Mouse (Mus musculus) liver, embryonic 15.5 days (tissue): ENCODE measurements around the gene Ecel1. TPM values are rescaled to one million over a fixed set of nuclear protein-coding genes. Genes with fewer than 3 reads are reported as not detected.

ENCODE experiments used
- ATAC-seq: fragments of 200-750 bp; cut with Nextera tagmentation; 2 replicates; pipeline ENCODE4 v1.8.0; 2017; ENCODE audit warnings: moderate number of reproducible peaks, mild to moderate bottlenecking, moderate library complexity; ENCODE audit not compliant: insufficient read depth
- H3K27ac ChIP-seq: fragments of 300-500 bp; sonication (generic); replicated peaks from 2 replicates; pipeline ENCODE4 v1.5.1; 2015; ENCODE audit warnings: mild to moderate bottlenecking, inconsistent platforms
- H3K27me3 ChIP-seq: fragments of 300-500 bp; sonication (generic); 2 replicates; pipeline ENCODE4 v1.6.1; 2015; ENCODE audit warnings: mild to moderate bottlenecking, inconsistent platforms
- H3K36me3 ChIP-seq: fragments of 300-500 bp; sonication (generic); replicated peaks from 2 replicates; pipeline ENCODE4 v1.6.1; 2015; ENCODE audit warnings: moderate library complexity, mild to moderate bottlenecking, inconsistent platforms
- H3K4me1 ChIP-seq: fragments of 300-500 bp; sonication (generic); replicated peaks from 2 replicates; pipeline ENCODE4 v1.6.1; 2015; ENCODE audit warnings: inconsistent platforms
- H3K4me2 ChIP-seq: fragments of 300-500 bp; sonication (generic); 2 replicates; pipeline ENCODE4 v1.6.1; 2015; ENCODE audit warnings: moderate library complexity, mild to moderate bottlenecking, inconsistent platforms
- H3K4me3 ChIP-seq: fragments of 300-500 bp; sonication (generic); replicated peaks from 2 replicates; pipeline ENCODE4 v1.5.1; 2015; ENCODE audit warnings: mild to moderate bottlenecking, inconsistent platforms
- H3K9ac ChIP-seq: fragments of 300-500 bp; sonication (generic); 2 replicates; pipeline ENCODE4 v1.6.1; 2015; ENCODE audit warnings: moderate library complexity, mild to moderate bottlenecking, inconsistent platforms
- H3K9me3 ChIP-seq: fragments of 300-500 bp; sonication (generic); replicated peaks from 2 replicates; pipeline ENCODE4 v1.6.1; 2016; ENCODE audit warnings: inconsistent platforms
- WGBS: fragments of 180-500 bp; shearing (Covaris S2); methylation state at CpG from one replicate; pipeline ENCODE4 v1.1.7; 2015; ENCODE audit warnings: mixed read lengths; ENCODE audit not compliant: insufficient replicate concordance; 5-methylcytosine and 5-hydroxymethylcytosine counted together
- polyA plus RNA-seq: library from polyadenylated mRNA; unstranded; fragments of >200 nt; fragmentation: Nextera tagmentation; extraction: Ambion mirVana; gene quantifications from 2 replicates; pipeline ENCODE4 v1.2.1, GENCODE M21; 2015

The Ecel1 gene
- polyA plus RNA-seq, 1 experiment from 2014 or later, result not detected

DNA sequence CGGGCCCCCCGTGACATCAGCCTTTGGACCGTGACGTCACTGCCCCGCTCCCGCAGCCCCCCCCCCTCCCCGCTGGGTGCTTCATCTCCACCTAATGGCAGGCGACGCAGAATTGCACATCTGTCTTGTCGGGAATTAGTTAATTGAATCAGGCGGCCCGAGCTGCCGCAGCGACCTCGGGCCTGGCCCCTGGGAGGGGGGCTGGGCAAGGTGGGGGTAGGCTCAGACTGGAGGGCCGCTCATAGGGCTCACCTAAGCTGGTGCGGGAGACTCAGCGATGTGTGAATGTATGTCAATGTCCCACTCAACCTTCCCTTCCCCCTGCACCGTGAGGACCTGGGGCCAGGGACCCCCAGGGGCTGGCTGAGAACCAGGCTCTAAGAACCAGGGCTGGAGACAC, 14.1 kb upstream of the Ecel1 start:
- Histone ChIP-seq H3K9me3 (no peaks in the 10 kb centered on the region), H3K36me3 (no peaks in the 10 kb centered on the region), H3K4me1 (peaks cover 4% of the 10 kb centered on the region; the same call in 1 of the 2 replicates), H3K4me3 (no peak overlapping the region), H3K27ac (no peak overlapping the region), H3K9ac (no peak overlapping the region), H3K4me2 (no peak overlapping the region), H3K27me3 (peaks cover 69% of the 10 kb centered on the region)
- ATAC-seq, result no peak
- 20% methylated on average over 19 of the region's 19 CpGs for WGBS

DNA sequence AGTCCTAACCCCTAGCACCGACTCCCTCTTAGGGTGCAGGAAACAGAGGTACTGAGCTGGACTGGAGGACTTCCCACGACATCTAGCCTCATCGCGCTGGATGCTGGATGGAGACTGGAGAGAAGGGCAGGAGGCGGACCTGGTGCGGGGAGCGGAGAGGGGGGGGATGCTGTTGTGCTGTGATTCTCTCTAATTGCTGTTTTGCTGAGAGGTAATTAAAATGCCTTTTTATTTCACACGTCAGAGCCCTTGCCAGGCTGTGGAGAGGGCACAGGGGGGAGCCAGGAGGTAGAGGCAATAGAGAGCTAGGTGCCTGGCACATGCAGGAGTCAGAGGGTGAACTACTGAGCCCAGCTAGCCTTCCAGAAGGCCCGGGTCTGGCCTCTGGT, 8.5 kb upstream of the Ecel1 start:
- no peaks in the 10 kb centered on the region for H3K9me3 ChIP-seq
- H3K27ac ChIP-seq, result no peak overlapping the region
- peaks cover 68% of the 10 kb centered on the region for H3K27me3 ChIP-seq
- H3K4me3 ChIP-seq, result no peak overlapping the region
- H3K36me3 ChIP-seq, result no peaks in the 10 kb centered on the region
- no peak overlapping the region for H3K4me2 ChIP-seq
- no peak for ATAC-seq
- H3K9ac ChIP-seq, result no peak overlapping the region
- 41% methylated on average over 9 of the region's 9 CpGs for WGBS
- no peaks in the 10 kb centered on the region for H3K4me1 ChIP-seq

DNA sequence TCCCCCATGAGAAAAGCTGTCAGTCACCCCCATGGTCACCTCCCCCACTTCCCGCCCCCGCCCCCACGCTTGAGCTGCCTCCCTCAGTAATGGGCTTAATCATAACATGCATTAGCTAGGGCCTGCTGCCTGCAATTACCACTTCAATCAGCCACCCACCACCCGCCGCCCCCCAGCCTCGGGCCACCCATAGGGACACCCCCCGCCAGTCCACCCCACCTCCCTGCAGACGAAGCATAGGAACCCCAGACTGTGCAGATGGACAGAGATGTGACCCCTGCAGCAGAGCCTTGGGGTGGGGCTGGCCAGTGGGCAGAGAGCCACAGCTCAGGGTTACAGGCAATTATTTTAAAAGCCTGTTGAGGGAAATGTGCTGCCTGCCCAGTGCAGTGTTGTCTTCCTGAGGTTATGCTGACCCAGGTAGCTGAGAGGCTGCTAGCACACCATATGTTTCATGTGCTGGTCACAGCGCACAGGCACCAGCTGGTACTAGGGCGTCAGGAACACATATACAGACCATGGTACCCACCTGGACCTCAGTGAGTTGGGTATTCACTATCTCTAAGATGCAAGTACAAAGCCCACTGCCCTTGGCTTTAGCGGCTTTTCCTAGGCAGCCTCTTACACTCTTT, 8.0 kb upstream of the Ecel1 start:
- Histone ChIP-seq H3K9me3 (no peaks in the 10 kb centered on the region), H3K4me3 (no peak overlapping the region), H3K36me3 (no peaks in the 10 kb centered on the region), H3K9ac (no peak overlapping the region), H3K4me1 (no peaks in the 10 kb centered on the region), H3K4me2 (no peak overlapping the region), H3K27me3 (peaks cover 63% of the 10 kb centered on the region), H3K27ac (no peak overlapping the region)
- ATAC-seq, result no peak
- WGBS, result 23% methylated on average over 11 of the region's 11 CpGs

DNA sequence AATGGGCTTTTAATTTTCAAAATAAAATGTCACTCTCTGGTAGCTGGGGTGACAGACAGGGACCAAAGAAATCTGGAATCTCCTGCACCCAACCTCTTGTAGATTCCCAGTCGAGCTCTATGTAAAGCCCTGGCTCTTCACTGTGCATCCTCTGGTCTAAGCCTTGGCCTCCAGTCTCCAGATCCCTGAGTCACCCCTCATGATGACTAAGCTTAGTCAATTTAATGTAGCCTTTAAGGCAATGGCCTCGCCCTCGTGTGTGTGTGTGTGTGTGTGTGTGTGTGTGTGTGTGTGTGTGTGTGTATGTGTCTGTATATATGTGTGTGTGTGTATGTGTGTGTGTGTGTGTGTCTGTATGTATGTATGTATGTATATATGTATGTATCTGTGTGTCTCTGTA, 3.1 kb upstream of the Ecel1 start:
- WGBS, result 44% methylated on average over 3 of the region's 3 CpGs
- ATAC-seq, result no peak
- Histone ChIP-seq H3K9me3 (no peaks in the 10 kb centered on the region), H3K27ac (no peak overlapping the region), H3K36me3 (no peaks in the 10 kb centered on the region), H3K4me3 (no peak overlapping the region), H3K4me1 (no peaks in the 10 kb centered on the region), H3K27me3 (peaks cover 74% of the 10 kb centered on the region), H3K9ac (no peak overlapping the region), H3K4me2 (no peak overlapping the region)

DNA sequence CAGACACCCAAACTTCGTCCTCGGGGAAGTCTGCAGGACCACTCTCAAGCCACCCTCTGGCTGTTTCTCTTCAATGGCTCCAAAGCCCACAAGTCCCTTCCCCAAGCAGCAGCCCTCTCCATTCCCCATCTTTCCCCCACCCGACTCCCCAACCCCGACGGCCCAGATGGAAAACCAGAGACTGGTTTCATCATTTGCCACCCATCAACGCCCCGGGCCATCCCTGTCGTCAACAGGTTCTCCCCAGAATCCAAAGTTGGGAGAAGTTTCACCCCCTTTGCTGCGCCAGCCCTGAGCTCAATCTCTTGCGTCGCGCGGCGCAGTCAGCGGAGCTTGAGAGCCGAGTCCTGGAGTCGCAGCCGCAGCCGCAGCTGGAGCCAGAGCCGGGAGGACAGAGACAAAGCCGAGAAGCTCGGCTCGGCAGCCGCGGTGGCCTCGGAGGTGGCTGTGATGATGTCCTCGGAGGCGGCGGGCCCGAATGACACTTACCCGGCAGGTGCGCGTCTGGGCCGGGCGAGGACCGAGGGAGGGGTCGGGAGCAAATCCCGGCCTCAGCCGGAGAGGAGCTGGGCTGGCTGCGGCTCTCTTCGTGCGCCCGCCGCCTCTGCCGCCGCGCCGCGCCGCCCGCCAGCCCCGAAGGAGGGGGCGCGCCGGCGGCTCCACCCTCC, 656 bp downstream of the Ecel1 start:
- Histone ChIP-seq H3K27me3 (peaks cover 87% of the 10 kb centered on the region), H3K4me1 (no peaks in the 10 kb centered on the region; the same call in 1 of the 2 replicates), H3K36me3 (no peaks in the 10 kb centered on the region), H3K27ac (no peak overlapping the region), H3K4me2 (no peak overlapping the region; the same call in 1 of the 2 replicates), H3K4me3 (no peak overlapping the region), H3K9me3 (no peaks in the 10 kb centered on the region), H3K9ac (no peak overlapping the region)
- 1% methylated on average over 56 of the region's 56 CpGs for WGBS
- no peak for ATAC-seq

DNA sequence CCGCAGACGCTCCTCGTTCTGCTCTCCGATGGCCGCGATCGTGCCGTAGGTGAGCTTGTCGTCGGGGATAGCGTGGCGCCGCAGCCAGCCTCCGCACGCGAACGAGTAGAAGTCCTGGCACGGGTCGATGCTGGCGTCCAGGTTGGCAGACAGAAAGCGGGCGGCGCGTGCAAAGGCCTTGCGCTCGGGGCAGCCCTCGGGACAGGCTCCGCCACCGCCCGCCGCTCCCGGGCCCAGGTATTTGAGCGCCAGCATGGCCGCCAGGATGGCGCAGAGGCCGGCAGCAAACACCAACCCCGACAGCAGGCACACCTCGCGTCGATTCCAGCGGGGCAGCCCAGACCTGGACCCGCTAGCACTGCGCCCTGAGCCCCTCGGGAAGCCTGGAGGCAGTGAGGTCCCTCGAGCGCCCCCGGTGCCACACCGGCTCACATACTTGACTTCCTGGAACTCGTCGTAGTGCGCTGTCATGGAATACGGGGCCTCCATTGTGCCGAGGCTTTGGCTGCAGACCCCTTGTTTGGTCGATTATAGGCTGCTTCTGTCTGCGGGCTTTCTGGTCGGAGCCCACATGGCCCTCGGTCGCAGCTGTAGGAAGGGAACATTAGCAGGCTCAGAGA, 1.7 kb downstream of the Ecel1 start:
- Histone ChIP-seq H3K4me3 (no peak overlapping the region), H3K27ac (no peak overlapping the region), H3K9ac (no peak overlapping the region), H3K27me3 (peaks cover 93% of the 10 kb centered on the region), H3K4me2 (peak overlapping the region; percentile 29), H3K4me1 (no peaks in the 10 kb centered on the region; the same call in 1 of the 2 replicates), H3K36me3 (no peaks in the 10 kb centered on the region), H3K9me3 (no peaks in the 10 kb centered on the region)
- WGBS, result 3% methylated on average over 58 of the region's 58 CpGs
- no peak for ATAC-seq

DNA sequence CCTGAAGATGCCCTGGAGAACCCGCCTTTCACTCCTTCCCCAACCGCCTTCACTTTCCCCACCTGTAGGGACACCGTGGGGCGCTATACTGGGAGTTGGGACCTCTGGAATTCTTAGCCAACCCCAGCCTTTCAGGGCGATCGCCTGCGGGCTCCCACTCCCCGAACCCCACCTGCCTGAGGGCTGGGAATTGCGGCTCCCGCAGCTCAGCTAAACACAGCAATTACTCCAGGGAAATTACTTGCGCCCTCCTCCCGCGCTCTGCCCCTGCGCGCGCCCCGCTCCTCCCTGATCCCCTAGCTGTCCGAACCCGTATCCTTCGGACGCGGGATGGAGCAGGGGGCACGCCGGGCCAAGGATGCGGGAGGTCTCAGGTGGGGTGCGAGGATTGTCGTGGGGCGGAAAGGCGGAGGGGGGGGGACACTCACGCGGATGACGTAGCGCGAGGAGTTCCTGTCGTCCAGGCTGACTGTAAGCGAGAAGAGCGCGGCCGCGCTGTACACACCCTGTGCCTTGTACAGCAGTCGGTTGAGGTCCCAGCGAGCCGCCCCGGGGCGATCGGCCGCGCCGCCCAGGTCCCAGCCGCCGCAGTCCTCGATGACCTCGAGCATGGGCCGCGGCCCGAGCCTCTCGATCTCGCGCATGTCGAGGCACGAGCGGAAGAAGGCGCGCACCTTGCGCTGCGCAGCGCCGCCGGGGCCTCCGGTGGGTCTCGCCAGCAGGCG, 2.4 kb downstream of the Ecel1 start:
- peak overlapping the region; percentile 29 for H3K4me2 ChIP-seq
- peaks cover 96% of the 10 kb centered on the region for H3K27me3 ChIP-seq
- H3K27ac ChIP-seq, result no peak overlapping the region
- H3K9me3 ChIP-seq, result no peaks in the 10 kb centered on the region
- H3K9ac ChIP-seq, result no peak overlapping the region
- no peaks in the 10 kb centered on the region; the same call in 1 of the 2 replicates for H3K4me1 ChIP-seq
- WGBS, result 2% methylated on average over 72 of the region's 72 CpGs
- H3K4me3 ChIP-seq, result no peak overlapping the region
- no peaks in the 10 kb centered on the region for H3K36me3 ChIP-seq
- ATAC-seq, result no peak

DNA sequence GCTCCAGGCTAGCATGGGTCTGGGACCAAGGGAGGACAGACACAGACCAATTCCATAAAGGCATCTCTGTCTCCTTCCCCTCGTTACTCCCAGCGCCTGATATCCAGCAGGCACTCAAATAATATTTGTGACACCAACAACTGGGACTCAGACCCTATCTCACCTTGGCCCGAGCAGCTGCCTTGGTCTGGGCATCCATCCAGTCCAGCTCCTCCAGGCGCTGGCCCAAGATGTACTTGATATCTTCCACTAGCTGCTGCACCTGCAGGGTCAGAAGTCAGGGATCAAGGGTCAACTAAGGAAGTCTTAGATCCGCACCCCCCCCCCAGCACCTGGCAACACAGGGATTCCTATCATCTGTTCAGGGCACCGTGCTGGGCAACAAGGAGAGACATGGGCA, 5.0 kb downstream of the Ecel1 start:
- H3K4me1 ChIP-seq, result no peaks in the 10 kb centered on the region; the same call in 1 of the 2 replicates
- H3K27me3 ChIP-seq, result peaks cover 75% of the 10 kb centered on the region
- ATAC-seq, result no peak
- H3K4me3 ChIP-seq, result no peak overlapping the region
- WGBS, result 53% methylated on average over 6 of the region's 6 CpGs
- no peaks in the 10 kb centered on the region for H3K36me3 ChIP-seq
- H3K9me3 ChIP-seq, result no peaks in the 10 kb centered on the region
- no peak overlapping the region for H3K9ac ChIP-seq
- no peak overlapping the region for H3K27ac ChIP-seq
- H3K4me2 ChIP-seq, result no peak overlapping the region

DNA sequence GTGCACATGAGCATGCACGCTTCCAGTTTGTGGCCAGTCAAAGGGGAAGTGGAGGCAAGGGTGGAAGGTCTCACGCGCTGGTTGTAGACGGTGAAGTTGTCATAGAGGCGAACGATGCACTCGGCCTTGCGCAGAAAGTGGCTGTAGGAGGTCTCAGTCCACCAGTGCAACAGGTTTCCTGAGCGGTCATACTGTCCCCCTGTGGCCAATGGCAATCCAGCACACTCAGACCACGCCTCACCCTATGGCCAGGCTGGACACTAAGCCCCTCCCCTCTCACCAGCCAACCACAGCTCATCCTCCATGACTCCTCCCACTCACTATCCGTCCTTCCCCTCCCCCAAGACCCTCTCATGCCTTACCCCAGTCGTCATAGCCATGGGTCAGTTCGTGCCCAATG, 6.9 kb downstream of the Ecel1 start:
- Histone ChIP-seq H3K27me3 (peaks cover 58% of the 10 kb centered on the region), H3K4me3 (no peak overlapping the region), H3K4me1 (no peaks in the 10 kb centered on the region; the same call in 1 of the 2 replicates), H3K36me3 (no peaks in the 10 kb centered on the region), H3K4me2 (no peak overlapping the region), H3K27ac (no peak overlapping the region), H3K9me3 (no peaks in the 10 kb centered on the region), H3K9ac (no peak overlapping the region)
- WGBS, result 27% methylated on average over 13 of the region's 13 CpGs
- ATAC-seq, result no peak

DNA sequence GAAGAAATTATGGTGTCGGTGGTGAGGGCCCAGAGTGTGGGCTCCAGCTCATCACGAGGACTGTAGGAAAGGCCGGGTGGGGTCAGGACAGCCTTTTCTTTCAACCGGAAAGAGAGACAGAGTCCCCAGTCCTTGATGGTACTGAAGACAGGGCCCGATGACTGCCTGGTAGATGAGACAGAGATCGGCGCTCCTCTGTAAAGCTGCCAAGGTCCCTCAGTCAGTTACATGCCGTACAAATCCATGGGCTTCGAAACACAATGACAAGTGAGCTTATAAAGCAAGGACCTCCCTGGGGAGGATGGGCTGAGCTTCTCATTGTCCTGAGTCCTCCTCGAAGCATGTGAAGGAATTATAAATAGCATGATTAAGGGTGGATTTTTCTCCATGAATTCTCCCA, 13.2 kb downstream of the Ecel1 start:
- Histone ChIP-seq H3K4me2 (no peak overlapping the region), H3K9me3 (no peaks in the 10 kb centered on the region), H3K27ac (no peak overlapping the region), H3K4me3 (no peak overlapping the region), H3K9ac (no peak overlapping the region), H3K4me1 (no peaks in the 10 kb centered on the region), H3K36me3 (no peaks in the 10 kb centered on the region), H3K27me3 (peaks cover 11% of the 10 kb centered on the region; the same call in 1 of the 2 replicates)
- no peak for ATAC-seq
- WGBS, result 63% methylated on average over 10 of the region's 10 CpGs

DNA sequence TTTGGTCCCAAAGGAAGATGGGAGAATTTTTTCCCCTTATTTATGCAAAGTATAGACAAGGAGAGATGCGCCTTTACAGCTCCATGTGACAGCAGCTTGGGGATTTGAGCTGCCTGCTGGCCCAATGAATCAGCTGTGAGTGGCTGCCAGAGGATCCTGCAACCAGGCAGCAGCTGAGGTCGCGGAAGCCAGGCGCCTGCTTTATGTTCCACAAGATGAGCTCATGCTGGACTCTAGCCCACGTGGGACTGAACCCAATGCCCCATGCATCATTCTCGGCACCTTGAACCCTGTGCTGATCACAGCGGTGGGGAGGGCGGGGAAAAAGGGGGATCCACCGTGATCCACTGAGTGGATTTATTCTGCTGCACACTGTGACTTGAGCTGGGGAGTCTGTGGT, 13.9 kb downstream of the Ecel1 start:
- no peak overlapping the region for H3K4me2 ChIP-seq
- WGBS, result 63% methylated on average over 9 of the region's 9 CpGs
- H3K9ac ChIP-seq, result no peak overlapping the region
- no peak for ATAC-seq
- no peak overlapping the region for H3K4me3 ChIP-seq
- H3K27ac ChIP-seq, result no peak overlapping the region
- peaks cover 11% of the 10 kb centered on the region; the same call in 1 of the 2 replicates for H3K27me3 ChIP-seq
- H3K36me3 ChIP-seq, result no peaks in the 10 kb centered on the region
- no peaks in the 10 kb centered on the region for H3K4me1 ChIP-seq
- no peaks in the 10 kb centered on the region for H3K9me3 ChIP-seq
